Mouse (Mus musculus) heart, postnatal 0 days (tissue): Measurements from ENCODE around the gene F830045P16Rik.

ENCODE experiments used
- CTCF ChIP-seq: IDR thresholded peaks from 2 replicates; pipeline ENCODE4 v1.5.1; 2016; ENCODE audit warnings: antibody characterized with exemption, control low read depth, low read depth
- EP300 ChIP-seq: IDR thresholded peaks from 2 replicates; pipeline ENCODE4 v1.6.1; 2016; ENCODE audit warnings: antibody characterized with exemption, low read depth

DNA sequence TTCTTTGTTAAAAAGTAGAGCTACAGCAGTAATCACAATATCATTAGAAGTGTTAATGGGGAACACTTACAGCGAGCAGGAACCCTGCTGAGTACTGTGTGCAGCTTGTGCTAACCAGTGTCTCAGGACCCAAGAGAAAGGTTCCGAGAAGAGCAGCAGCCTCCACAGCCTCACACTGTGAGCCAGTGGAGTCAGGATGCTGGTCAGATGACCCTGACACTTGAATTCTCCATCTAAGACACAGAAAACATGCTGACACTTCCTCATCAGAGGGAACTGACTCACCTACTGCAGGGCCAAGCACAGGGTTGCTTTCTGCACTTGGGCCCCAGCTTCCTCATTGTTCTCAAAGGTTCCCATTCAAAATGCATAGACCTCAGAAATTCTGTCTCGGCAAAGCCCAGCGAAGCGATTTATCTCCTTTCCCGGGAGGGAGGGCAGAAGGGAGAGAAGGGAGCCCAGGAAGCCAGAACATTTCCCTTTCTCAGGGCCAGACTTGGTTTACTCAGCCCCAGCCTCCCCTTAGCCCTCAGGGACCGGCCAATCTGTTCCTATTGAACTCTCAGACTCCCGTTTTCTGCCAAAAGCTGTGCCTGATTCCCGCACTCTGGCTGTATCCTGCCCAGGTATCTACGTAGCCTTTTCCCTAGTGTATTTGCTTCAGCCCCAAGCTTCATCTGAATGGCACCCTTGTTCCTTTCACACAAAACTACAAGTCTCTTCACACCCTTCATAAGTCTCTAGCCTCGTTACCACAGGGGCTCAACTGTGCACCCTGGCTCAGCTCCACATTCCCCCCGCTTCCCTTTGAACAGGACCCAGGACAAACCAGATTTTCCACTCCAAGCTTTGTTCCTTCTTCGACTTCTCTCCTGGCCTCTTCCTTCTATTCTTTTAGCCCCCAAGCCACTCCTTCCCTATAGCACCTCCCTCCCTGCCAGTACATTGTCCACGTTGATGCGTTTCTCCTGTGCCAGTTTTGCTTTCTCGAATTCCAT is 21.2 kb downstream of the F830045P16Rik start:
- TF ChIP-seq CTCF = no peak
- no peak for TF ChIP-seq EP300
